Mouse (Mus musculus) C2C12 (cell line): ENCODE measurements at regions not wholly inside any gene's neighbourhood (a gene's known extent, or its start where the extent isn't known, plus 50 kb on each side); places are given as distances from the start of the nearest gene placed in this dataset.

ENCODE experiments used
- CTCF ChIP-seq: IDR thresholded peaks from one replicate; pipeline ENCODE4 v1.5.1; 2011; ENCODE audit not compliant: control insufficient read depth, insufficient read depth, insufficient read length
- FOSL1 ChIP-seq: IDR thresholded peaks from one replicate; pipeline ENCODE4 v1.8.0; 2011; ENCODE audit warnings: mild to moderate bottlenecking, low read length; ENCODE audit not compliant: poor library complexity, insufficient read depth, severe bottlenecking
- MAX ChIP-seq: IDR thresholded peaks from one replicate; pipeline ENCODE4 v1.6.1; 2011; ENCODE audit warnings: mild to moderate bottlenecking, control low read depth
- MYOG ChIP-seq: IDR thresholded peaks from one replicate; pipeline ENCODE4 v1.6.1; 2011; ENCODE audit not compliant: control insufficient read depth, insufficient read length; ENCODE audit errors: extremely low read depth
- USF1 ChIP-seq: IDR thresholded peaks from one replicate; pipeline ENCODE4 v1.6.1; 2011; ENCODE audit warnings: low read depth, mild to moderate bottlenecking, control low read depth, moderate library complexity

- TF ChIP-seq CTCF (no peak), USF1 (no peak), FOSL1 (no peak), MYOG (no peak), MAX (no peak)
Measured at GRCm38 (mm10) chr4:32164081-32164641, 74.4 kb upstream of the Bach2 start.
